Mouse (Mus musculus) adrenal gland, postnatal 36 days (tissue): ENCODE results near the gene Ier2. TPM values are rescaled to one million over a fixed set of nuclear protein-coding genes. Genes with fewer than 3 reads are reported as not detected.

Experiments
- DNase-seq, 2 experiments: peaks; one replicate each; pipeline ENCODE4 v3.0.0; 2021; ENCODE audit warnings: mixed read lengths in 1 of 2
- total RNA-seq, 2 experiments: library from RNA; stranded (reverse); gene quantifications; 2 replicates each; pipeline ENCODE4 v1.2.3; 2021

Gene Ier2
- total RNA-seq, 2 experiments from 2014 or later = 33.9 to 37.4 TPM

GRCm38 (mm10) chr8:84661961-84662571 lies 586 bp downstream of the Ier2 start:
- DNase-seq = peak; percentile 45 to 61

- DNase-seq = peak; percentile 95
These were observed 1.2 kb downstream of the Ier2 start for GRCm38 (mm10) chr8:84661458-84661871.

GRCm38 (mm10) chr8:84660819-84661457 lies 1.7 kb downstream of the Ier2 start:
- peak; percentile 45 to 78 for DNase-seq

- peak; percentile 59 to 76 for DNase-seq
These were observed 2.5 kb downstream of the Ier2 start for GRCm38 (mm10) chr8:84659936-84660818.

GRCm38 (mm10) chr8:84658951-84659350 lies 3.7 kb downstream of the Ier2 start:
- no peak for DNase-seq

- no peak for DNase-seq
These were observed 5.0 kb downstream of the Ier2 start for GRCm38 (mm10) chr8:84657680-84658079.

- no peak for DNase-seq
These were observed 5.4 kb downstream of the Ier2 start for GRCm38 (mm10) chr8:84657203-84657602.

- DNase-seq = peak; percentile 78 to 79
These were observed 6.0 kb downstream of the Ier2 start for GRCm38 (mm10) chr8:84656641-84657126.

- peak in 1 of 2 experiments; percentile 22 for DNase-seq
These were observed 6.5 kb downstream of the Ier2 start for GRCm38 (mm10) chr8:84656191-84656525.

GRCm38 (mm10) chr8:84655336-84656190 lies 7.1 kb downstream of the Ier2 start:
- DNase-seq = peak in 1 of 2 experiments; percentile 37

GRCm38 (mm10) chr8:84654597-84654996 lies 8.1 kb downstream of the Ier2 start:
- no peak for DNase-seq

- DNase-seq = no peak
These were observed 9.5 kb downstream of the Ier2 start for GRCm38 (mm10) chr8:84653092-84653631.

- no peak for DNase-seq
These were observed 12.4 kb downstream of the Ier2 start for GRCm38 (mm10) chr8:84650213-84650612.

GRCm38 (mm10) chr8:84647461-84647901 lies 15.2 kb downstream of the Ier2 start:
- DNase-seq = peak in 1 of 2 experiments; percentile 30

- DNase-seq = no peak
These were observed 15.9 kb downstream of the Ier2 start for GRCm38 (mm10) chr8:84646800-84647199.

- DNase-seq = no peak
These were observed 19.6 kb downstream of the Ier2 start for GRCm38 (mm10) chr8:84643019-84643418.

GRCm38 (mm10) chr8:84641578-84642361 lies 20.9 kb downstream of the Ier2 start:
- no peak for DNase-seq

GRCm38 (mm10) chr8:84640617-84641294 lies 21.9 kb downstream of the Ier2 start:
- DNase-seq = no peak

- no peak for DNase-seq
These were observed 22.6 kb downstream of the Ier2 start for GRCm38 (mm10) chr8:84640010-84640588.
